ENCODE assay signal across 13 mouse cellular contexts in the genomic region with DNA sequence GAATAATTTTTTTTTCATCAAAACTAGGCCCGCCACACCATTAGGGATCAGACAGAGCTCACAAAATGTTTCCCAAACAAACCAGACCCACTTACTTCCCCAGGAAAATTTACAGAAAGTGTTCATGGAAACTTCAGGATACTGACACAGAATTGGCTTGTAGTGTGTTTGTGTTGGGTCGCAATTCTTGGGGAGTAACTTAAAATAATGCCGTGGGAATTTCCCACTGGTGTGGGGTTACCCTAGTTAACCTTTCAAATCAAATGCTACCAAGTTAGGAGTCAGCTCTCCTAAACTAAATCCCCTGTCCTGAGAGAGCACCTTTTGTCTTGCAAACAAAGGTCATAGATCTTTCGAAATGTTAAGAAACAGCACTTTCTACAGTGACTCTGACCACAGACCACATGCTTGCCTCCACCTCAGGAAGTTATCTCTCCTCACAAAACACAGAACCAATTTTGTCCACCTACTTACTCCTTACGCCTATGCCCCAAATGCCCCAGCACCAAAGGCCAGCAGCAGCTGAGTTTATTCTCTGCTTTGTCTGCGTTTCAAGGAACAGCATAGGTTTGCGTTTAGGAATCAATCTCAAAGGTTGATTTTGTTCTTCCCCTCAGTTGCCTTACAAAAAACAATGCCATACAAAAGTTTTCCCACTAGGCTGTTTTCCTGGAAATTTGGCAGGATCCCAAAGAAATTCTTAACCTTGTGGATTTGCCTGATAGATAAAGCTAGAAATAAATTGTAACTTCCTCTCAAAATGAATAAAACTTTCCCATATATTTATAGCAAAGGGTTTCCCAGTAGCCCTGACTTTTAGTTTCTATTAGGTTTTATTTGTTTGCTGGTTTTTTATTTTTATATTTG. TPM values are rescaled to one million over a fixed set of nuclear protein-coding genes. Genes with fewer than 3 reads are reported as not detected.
A peak's percentile ranks its signal among the peaks of the same experiment; 100 is the strongest.
DNase-seq lines count a peak whose midpoint lies in the region; ATAC-seq and TF ChIP-seq lines count a peak whose summit lies in the region.
"Had no signal": no experiment of that assay in that cellular context is flagged by ENCODE, and none has a peak within 500 bp of the region (broad histone marks: within the 10 kb centered on the region; RNA-seq: fewer than 3 reads in every experiment).

No protein-coding gene starts in this region.

- no peak for TF ChIP-seq EP300 in heart, postnatal 0 days (IDR thresholded peaks at IDR 0.05; ENCODE audit: low read depth)
- no peak for TF ChIP-seq EP300 in stomach, postnatal 0 days (optimal IDR thresholded peaks at IDR 0.05)

- peak overlapping the region; percentile 97 for H3K27ac ChIP-seq in kidney, adult 2 months (ENCODE audit: insufficient read depth, low read depth, low read length)
- H3K27ac ChIP-seq in neural tube, embryonic 14.5 days (ENCODE audit: low read depth, low read length) = 0 out of 2 replicates have a peak overlapping the region, but pooled peaks have one; percentile 22
- peak overlapping the region; percentile 83 for H3K27ac ChIP-seq in heart, postnatal 0 days (ENCODE audit: low read depth)
- H3K27ac ChIP-seq in stomach, postnatal 0 days (replicated peaks) = peak overlapping the region; percentile 42; the same call in 1 of the 2 replicates
- H3K27ac ChIP-seq: forebrain, embryonic 13.5 days; hindbrain, embryonic 13.5 days had no signal

- ATAC-seq in neural tube, embryonic 14.5 days (ENCODE audit: low read depth) = no peak
- no peak for ATAC-seq in heart, postnatal 0 days (ENCODE audit: insufficient read depth, low read depth)
- 0 out of 2 replicates have a peak, but pooled peaks have one; percentile 32 for ATAC-seq in stomach, postnatal 0 days (ENCODE audit: low FRiP score, low TSS enrichment)
- ATAC-seq: forebrain, embryonic 13.5 days; midbrain, embryonic 16.5 days had no signal

- peaks cover 4% of the 10 kb centered on the region for H3K36me3 ChIP-seq in kidney, adult 2 months (ENCODE audit: control insufficient read depth, insufficient read depth, low read length)
- no peaks in the 10 kb centered on the region for H3K36me3 ChIP-seq in neural tube, embryonic 14.5 days (ENCODE audit: control insufficient read depth, insufficient read depth, low read length)
- H3K36me3 ChIP-seq in heart, postnatal 0 days (replicated peaks; ENCODE audit: control insufficient read depth, insufficient read depth, low read length) = peaks cover 14% of the 10 kb centered on the region
- H3K36me3 ChIP-seq in stomach, postnatal 0 days (ENCODE audit: control insufficient read depth, insufficient read depth, low read length) = no peaks in the 10 kb centered on the region
- H3K36me3 ChIP-seq: hindbrain, embryonic 13.5 days had no signal

- 38% methylated on average over 7 of the region's 7 CpGs for WGBS in kidney, adult 2 months
- 39% methylated on average over 7 of the region's 7 CpGs for WGBS in neural tube, embryonic 14.5 days
- 44% methylated on average over 7 of the region's 7 CpGs for WGBS in heart, postnatal 0 days
- 39% methylated on average over 7 of the region's 7 CpGs for WGBS in stomach, postnatal 0 days

- H3K9me3 ChIP-seq in neural tube, embryonic 14.5 days (ENCODE audit: control insufficient read depth, low read length) = no peaks in the 10 kb centered on the region
- H3K9me3 ChIP-seq in heart, postnatal 0 days (replicated peaks; ENCODE audit: control insufficient read depth, low read length) = no peaks in the 10 kb centered on the region
- H3K9me3 ChIP-seq in stomach, postnatal 0 days (ENCODE audit: control insufficient read depth, low read length) = no peaks in the 10 kb centered on the region
- H3K9me3 ChIP-seq: forebrain, embryonic 13.5 days; hindbrain, embryonic 13.5 days had no signal

- TF ChIP-seq CTCF in kidney, adult 2 months (conservative IDR thresholded peaks at IDR 0.05; ENCODE audit: insufficient read depth, insufficient read length, low read depth, low read length) = no peak
- TF ChIP-seq CTCF in heart, postnatal 0 days (IDR thresholded peaks at IDR 0.05; ENCODE audit: low read depth) = no peak
- TF ChIP-seq CTCF in stomach, postnatal 0 days (IDR thresholded peaks at IDR 0.05; ENCODE audit: low read depth) = no peak

- H3K4me3 ChIP-seq in kidney, adult 2 months (ENCODE audit: insufficient read depth, low read depth, low read length) = no peak overlapping the region
- H3K4me3 ChIP-seq in neural tube, embryonic 14.5 days (ENCODE audit: low read depth, low read length) = no peak overlapping the region
- H3K4me3 ChIP-seq in heart, postnatal 0 days (ENCODE audit: low read depth, low read length) = no peak overlapping the region
- H3K4me3 ChIP-seq in stomach, postnatal 0 days (ENCODE audit: low read depth, low read length) = no peak overlapping the region
- H3K4me3 ChIP-seq: forebrain, embryonic 13.5 days; hindbrain, embryonic 13.5 days had no signal

- peaks cover 14% of the 10 kb centered on the region for H3K4me1 ChIP-seq in kidney, adult 2 months (ENCODE audit: control insufficient read depth, insufficient read depth, low read length)
- H3K4me1 ChIP-seq in neural tube, embryonic 14.5 days (ENCODE audit: control insufficient read depth, insufficient read depth, low read length) = no peaks in the 10 kb centered on the region
- H3K4me1 ChIP-seq in heart, postnatal 0 days (ENCODE audit: control insufficient read depth, insufficient read depth) = peaks cover 3% of the 10 kb centered on the region; the same call in 1 of the 2 replicates
- H3K4me1 ChIP-seq in stomach, postnatal 0 days (replicated peaks; ENCODE audit: control insufficient read depth, insufficient read depth) = no peaks in the 10 kb centered on the region
- H3K4me1 ChIP-seq: hindbrain, embryonic 13.5 days had no signal

- no peak overlapping the region for H3K4me2 ChIP-seq in neural tube, embryonic 14.5 days (ENCODE audit: low read depth, low read length)
- H3K4me2 ChIP-seq in heart, postnatal 0 days (ENCODE audit: low read depth, low read length) = no peak overlapping the region
- no peak overlapping the region for H3K4me2 ChIP-seq in stomach, postnatal 0 days (replicated peaks; ENCODE audit: low read depth)
- H3K4me2 ChIP-seq: forebrain, embryonic 13.5 days; hindbrain, embryonic 13.5 days had no signal

- no peak overlapping the region for H3K9ac ChIP-seq in neural tube, embryonic 14.5 days (replicated peaks; ENCODE audit: low read depth, low read length)
- no peak overlapping the region for H3K9ac ChIP-seq in heart, postnatal 0 days (replicated peaks; ENCODE audit: low read depth, low read length)
- no peak overlapping the region for H3K9ac ChIP-seq in stomach, postnatal 0 days (ENCODE audit: low read length)
- H3K9ac ChIP-seq: forebrain, embryonic 13.5 days; hindbrain, embryonic 13.5 days had no signal

- peak; percentile 66 for DNase-seq in kidney, adult 2 months
- no peak for DNase-seq in kidney, postnatal 4 days
- DNase-seq in neural tube, embryonic 10.5 days (ENCODE audit: extremely low spot score, low spot score) = no peak
- no peak for DNase-seq in heart, postnatal 0 days (ENCODE audit: low spot score)
- DNase-seq in stomach, postnatal 0 days (ENCODE audit: low spot score) = no peak
- no peak for DNase-seq in adrenal gland, postnatal 4 days (ENCODE audit: low spot score in 2 of 2)
- no peak for DNase-seq in spleen, adult 12 weeks (ENCODE audit: low spot score)
- DNase-seq: adrenal gland, postnatal 10 days; cerebellum, postnatal 14 days had no signal

- no peaks in the 10 kb centered on the region for H3K27me3 ChIP-seq in kidney, adult 2 months (replicated peaks; ENCODE audit: control insufficient read depth, insufficient read depth, low read length)
- no peaks in the 10 kb centered on the region for H3K27me3 ChIP-seq in neural tube, embryonic 14.5 days (ENCODE audit: control insufficient read depth, insufficient read depth, low read length)
- no peaks in the 10 kb centered on the region for H3K27me3 ChIP-seq in heart, postnatal 0 days (ENCODE audit: control insufficient read depth, insufficient read depth, low read length)
- H3K27me3 ChIP-seq in stomach, postnatal 0 days (ENCODE audit: control insufficient read depth, insufficient read depth, low read length) = no peaks in the 10 kb centered on the region
- H3K27me3 ChIP-seq: forebrain, embryonic 13.5 days; hindbrain, embryonic 13.5 days had no signal

- TF ChIP-seq POLR2A in kidney, adult 2 months (IDR thresholded peaks at IDR 0.05; ENCODE audit: low read depth, low read length) = no peak

RNA-seq across cellular contexts. Expression of a gene that starts 13.7 kb away (rescaled TPM):
- polyA plus RNA-seq in kidney, adult 2 months (2012; rRNA removed) = 119 and 157 TPM in 2 replicates
- polyA plus RNA-seq in neural tube, embryonic 14.5 days (2014; fragmentation: Nextera tagmentation; extraction: Ambion mirVana) = 33.4 and 36.1 TPM in 2 replicates
- 141 and 192 TPM in 2 replicates for total RNA-seq in heart, postnatal 0 days (2014; rRNA removed; ENCODE audit: low replicate concordance)
- 333 and 346 TPM in 2 replicates for polyA plus RNA-seq in heart, postnatal 0 days (2015; fragmentation: Nextera tagmentation; extraction: Ambion mirVana)
- 65.9 and 69.6 TPM in 2 replicates for polyA plus RNA-seq in stomach, postnatal 0 days (2015; fragmentation: Nextera tagmentation; extraction: Ambion mirVana)
- total RNA-seq in adrenal gland, postnatal 4 days (2021) = 10 to 100 TPM; 64.0 to 65.0 TPM

Comparison
In these comparisons a context has a peak if more than half of its experiments do, and no peak if none do; other contexts are left out.
1. H3K27ac ChIP-seq: peak in every context shown above with its lines; median percentile 97 in kidney, adult 2 months; 83 in heart, postnatal 0 days; 42 in stomach, postnatal 0 days; 22 in neural tube, embryonic 14.5 days.